Mouse (Mus musculus): ENCODE results near the gene Wdr45b.

- TF ChIP-seq CTCF (conservative IDR thresholded peaks at IDR 0.05 in 1 of 2, IDR thresholded peaks at IDR 0.05 in 1 of 2; ENCODE audit: low read depth in 2 of 2, low read length in 2 of 2): peak in 1 of 2 experiments; percentile 54; a peak in 2 of 4 replicates
- no peak for TF ChIP-seq EP300 (IDR thresholded peaks at IDR 0.05; ENCODE audit: low read length)
- no peak for TF ChIP-seq MAZ (IDR thresholded peaks at IDR 0.05; ENCODE audit: low read depth, low read length)
- TF ChIP-seq E2F4 (IDR thresholded peaks at IDR 0.05; ENCODE audit: insufficient replicate concordance, low read depth, low read length): no peak
- TF ChIP-seq CHD2 (IDR thresholded peaks at IDR 0.05; ENCODE audit: low read length): no peak
- TF ChIP-seq SMC3 (IDR thresholded peaks at IDR 0.05; ENCODE audit: low read depth, low read length): 0 out of 2 replicates have a peak, but pooled peaks have one; percentile 14
- no peak for TF ChIP-seq RCOR1 (conservative IDR thresholded peaks at IDR 0.05; ENCODE audit: low read depth, low read length)
- no peak for TF ChIP-seq CHD1 (IDR thresholded peaks at IDR 0.05; ENCODE audit: low read depth, low read length)
- no peak for TF ChIP-seq ZNF384 (IDR thresholded peaks at IDR 0.05; ENCODE audit: low read depth, low read length)
- TF ChIP-seq MAFK (IDR thresholded peaks at IDR 0.05; ENCODE audit: insufficient replicate concordance, low read length): no peak; the same call in 1 of the 2 replicates
- TF ChIP-seq ZC3H11A (IDR thresholded peaks at IDR 0.05; ENCODE audit: low read depth, low read length): no peak
- no peak for TF ChIP-seq HCFC1 (IDR thresholded peaks at IDR 0.05; ENCODE audit: low read depth, low read length)
Measured at GRCm38 (mm10) chr11:121289859-121290258, 64.4 kb downstream of the Wdr45b start.

Measured in CH12.LX (cell line).